Mouse (Mus musculus): ENCODE data around the gene Grhl1. TPM values are rescaled to one million over a fixed set of nuclear protein-coding genes. Genes with fewer than 3 reads are reported as not detected.

Gene Grhl1
- polyA plus RNA-seq, 1 experiment: 0.41 TPM

DNA sequence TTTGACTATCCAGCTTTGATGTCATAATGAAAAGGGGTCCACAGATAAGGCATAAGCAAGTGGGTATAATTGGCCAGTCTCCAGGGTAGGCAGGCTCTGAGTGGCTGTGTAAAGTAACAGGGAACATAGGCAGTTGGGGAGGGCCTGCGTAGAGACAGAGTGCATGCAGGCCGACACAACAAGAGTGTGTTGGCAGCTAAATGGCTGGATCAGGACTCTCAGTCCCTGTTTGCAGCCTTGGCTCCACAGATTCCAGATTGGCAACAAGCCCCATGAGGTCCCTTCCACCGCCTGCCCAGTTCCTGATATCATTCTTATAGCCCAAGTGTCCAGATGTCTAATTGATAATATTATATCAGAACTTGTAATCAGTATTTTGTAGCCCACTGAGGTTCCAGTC is 11.6 kb downstream of the Grhl1 start:
- H3K36me3 ChIP-seq (ENCODE audit: control insufficient read depth, insufficient read depth): no peaks in the 10 kb centered on the region

DNA sequence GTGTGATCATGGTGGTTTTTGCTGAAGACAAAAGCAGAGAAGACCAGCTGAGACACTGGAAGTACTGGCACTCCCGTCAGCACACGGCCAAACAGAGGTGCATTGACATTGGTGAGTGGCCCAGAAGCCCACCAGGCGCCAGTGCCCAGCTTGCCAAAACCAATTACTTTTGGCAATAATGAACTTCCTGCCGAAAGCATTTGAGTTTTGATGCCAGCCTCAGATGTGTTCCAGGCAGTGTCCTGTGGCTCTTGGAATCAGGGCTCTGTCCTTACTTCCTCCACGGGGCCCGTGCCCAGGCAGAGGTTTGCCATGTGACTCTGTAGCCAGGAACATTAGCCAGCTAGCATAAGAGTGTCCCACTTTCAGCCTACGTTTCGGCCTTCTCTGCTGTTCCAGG is 12.8 kb downstream of the Grhl1 start:
- no peak for TF ChIP-seq E2F4 (IDR thresholded peaks at IDR 0.05; ENCODE audit: insufficient read depth)
- no peak for TF ChIP-seq MYOD1 (IDR thresholded peaks at IDR 0.05; ENCODE audit: control insufficient read depth in 1 of 3, insufficient read length in 2 of 3, low read depth in 2 of 3)
- TF ChIP-seq USF1 (IDR thresholded peaks at IDR 0.05; ENCODE audit: low read depth): no peak
- no peak for TF ChIP-seq MYOG (IDR thresholded peaks at IDR 0.05; ENCODE audit: control insufficient read depth in 1 of 3, insufficient read depth in 1 of 3, insufficient read length in 2 of 3, low read depth in 2 of 3)
- no peak for TF ChIP-seq MAX (IDR thresholded peaks at IDR 0.05; ENCODE audit: low read depth)
- TF ChIP-seq SRF (IDR thresholded peaks at IDR 0.05; ENCODE audit: control insufficient read depth, insufficient read length, low read depth): no peak
- no peak for TF ChIP-seq POLR2AphosphoS2 (IDR thresholded peaks at IDR 0.05; ENCODE audit: insufficient read length, low read depth)
- Histone ChIP-seq H3K4me3 (no peak overlapping the region), H3ac (ENCODE audit: control insufficient read depth, insufficient read length) (no peak overlapping the region), H3K27me3 (ENCODE audit: control insufficient read depth, insufficient read depth, insufficient read length) (no peaks in the 10 kb centered on the region), H3K4me2 (ENCODE audit: low read depth) (no peak overlapping the region), H3K79me2 (ENCODE audit: control insufficient read depth, insufficient read depth) (no peaks in the 10 kb centered on the region), H3K36me3 (ENCODE audit: control insufficient read depth, insufficient read depth) (no peaks in the 10 kb centered on the region)

More for the DNA sequence above, 11.6 kb downstream of the Grhl1 start:
- no peak overlapping the region for H3K4me2 ChIP-seq (ENCODE audit: low read depth)
- no peak overlapping the region for H3K4me3 ChIP-seq
- H3ac ChIP-seq (ENCODE audit: control insufficient read depth, insufficient read length): no peak overlapping the region
- no peaks in the 10 kb centered on the region for H3K27me3 ChIP-seq (ENCODE audit: control insufficient read depth, insufficient read depth, insufficient read length)
- no peaks in the 10 kb centered on the region for H3K79me2 ChIP-seq (ENCODE audit: control insufficient read depth, insufficient read depth)
- TF ChIP-seq TCF12 (IDR thresholded peaks at IDR 0.05; ENCODE audit: insufficient read depth, poor library complexity, severe bottlenecking) (no peak), USF1 (IDR thresholded peaks at IDR 0.05; ENCODE audit: low read depth) (no peak), SRF (IDR thresholded peaks at IDR 0.05; ENCODE audit: control insufficient read depth, insufficient read length, low read depth) (no peak), REST (IDR thresholded peaks at IDR 0.05; ENCODE audit: insufficient read depth, insufficient read length) (no peak), MAX (IDR thresholded peaks at IDR 0.05; ENCODE audit: low read depth) (no peak)

DNA sequence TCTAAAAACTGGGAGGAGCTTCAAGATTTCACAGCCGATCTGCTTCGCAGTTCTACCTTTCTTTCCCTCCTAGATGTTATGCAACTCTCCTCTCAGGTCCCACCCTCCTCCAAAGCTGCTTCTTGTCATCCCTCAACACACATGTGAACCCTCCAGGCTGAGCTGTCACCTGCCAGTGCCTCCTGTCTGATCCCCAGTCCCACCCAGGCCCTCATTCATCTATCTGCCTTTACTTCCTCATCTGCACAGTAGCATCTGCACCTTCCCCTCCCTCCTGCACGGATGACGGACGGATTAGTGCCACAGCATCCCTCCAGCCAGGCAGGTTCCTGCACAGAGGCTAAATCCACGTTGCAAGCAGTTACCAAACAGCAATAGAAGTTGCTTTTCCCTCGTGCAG is 14.1 kb downstream of the Grhl1 start:
- no peak overlapping the region for H3K4me3 ChIP-seq
- TF ChIP-seq TCF12 (IDR thresholded peaks at IDR 0.05; ENCODE audit: insufficient read depth, poor library complexity, severe bottlenecking): no peak
- TF ChIP-seq MYOG (IDR thresholded peaks at IDR 0.05; ENCODE audit: control insufficient read depth in 1 of 3, insufficient read depth in 1 of 3, insufficient read length in 2 of 3, low read depth in 2 of 3): no peak
- no peak for TF ChIP-seq TCF3 (IDR thresholded peaks at IDR 0.05; ENCODE audit: insufficient read length, low read depth)
- TF ChIP-seq SRF (IDR thresholded peaks at IDR 0.05; ENCODE audit: control insufficient read depth, insufficient read length, low read depth): no peak
- TF ChIP-seq REST (IDR thresholded peaks at IDR 0.05; ENCODE audit: insufficient read depth, insufficient read length): no peak
- no peak for TF ChIP-seq USF1 (IDR thresholded peaks at IDR 0.05; ENCODE audit: low read depth)
- TF ChIP-seq CEBPB (IDR thresholded peaks at IDR 0.05; ENCODE audit: insufficient read depth, poor library complexity, severe bottlenecking): no peak
- no peak for TF ChIP-seq E2F4 (IDR thresholded peaks at IDR 0.05; ENCODE audit: insufficient read depth)
- no peak for TF ChIP-seq POLR2AphosphoS2 (IDR thresholded peaks at IDR 0.05; ENCODE audit: insufficient read length, low read depth)
- TF ChIP-seq POLR2A (IDR thresholded peaks at IDR 0.05; ENCODE audit: insufficient read length, low read depth): no peak
- no peak for TF ChIP-seq MYOD1 (IDR thresholded peaks at IDR 0.05; ENCODE audit: control insufficient read depth in 1 of 3, insufficient read length in 2 of 3, low read depth in 2 of 3)
- TF ChIP-seq MAX (IDR thresholded peaks at IDR 0.05; ENCODE audit: low read depth): no peak
- no peaks in the 10 kb centered on the region for H3K27me3 ChIP-seq (ENCODE audit: control insufficient read depth, insufficient read depth, insufficient read length)
- no peaks in the 10 kb centered on the region for H3K79me2 ChIP-seq (ENCODE audit: control insufficient read depth, insufficient read depth)
- H3ac ChIP-seq (ENCODE audit: control insufficient read depth, insufficient read length): no peak overlapping the region
- no peaks in the 10 kb centered on the region for H3K36me3 ChIP-seq (ENCODE audit: control insufficient read depth, insufficient read depth)
- no peak overlapping the region for H3K4me2 ChIP-seq (ENCODE audit: low read depth)

DNA sequence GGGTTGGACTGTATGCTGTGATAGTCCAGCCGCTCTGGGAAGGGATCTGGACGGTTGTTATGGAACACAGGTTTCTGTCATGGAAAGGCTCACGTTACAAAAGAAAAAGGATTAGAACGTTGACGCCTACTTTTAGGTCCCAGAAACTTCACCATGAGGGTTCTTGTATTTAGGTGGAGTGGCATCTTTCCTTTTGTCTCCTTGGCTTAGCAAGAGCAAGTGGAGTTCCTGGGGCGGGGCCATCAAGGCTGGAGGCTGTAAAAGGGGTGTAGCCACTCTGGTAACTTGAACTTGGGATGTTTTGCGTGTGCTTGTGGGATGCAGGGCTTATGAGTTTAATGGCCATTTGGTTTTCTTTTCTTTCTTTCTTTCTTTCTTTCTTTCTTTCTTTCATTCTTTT is 18.3 kb downstream of the Grhl1 start:
- Histone ChIP-seq H3ac (ENCODE audit: control insufficient read depth, insufficient read length) (no peak overlapping the region), H3K4me2 (ENCODE audit: low read depth) (no peak overlapping the region), H3K79me2 (ENCODE audit: control insufficient read depth, insufficient read depth) (no peaks in the 10 kb centered on the region), H3K4me3 (no peak overlapping the region), H3K27me3 (ENCODE audit: control insufficient read depth, insufficient read depth, insufficient read length) (no peaks in the 10 kb centered on the region), H3K36me3 (ENCODE audit: control insufficient read depth, insufficient read depth) (no peaks in the 10 kb centered on the region)
- TF ChIP-seq TCF3 (IDR thresholded peaks at IDR 0.05; ENCODE audit: insufficient read length, low read depth) (no peak), POLR2A (IDR thresholded peaks at IDR 0.05; ENCODE audit: insufficient read length, low read depth) (no peak), E2F4 (IDR thresholded peaks at IDR 0.05; ENCODE audit: insufficient read depth) (no peak), REST (IDR thresholded peaks at IDR 0.05; ENCODE audit: insufficient read depth, insufficient read length) (no peak), MYOG (IDR thresholded peaks at IDR 0.05; ENCODE audit: control insufficient read depth in 1 of 3, insufficient read depth in 1 of 3, insufficient read length in 2 of 3, low read depth in 2 of 3) (no peak), MYOD1 (IDR thresholded peaks at IDR 0.05; ENCODE audit: control insufficient read depth in 1 of 3, insufficient read length in 2 of 3, low read depth in 2 of 3) (no peak), POLR2AphosphoS2 (IDR thresholded peaks at IDR 0.05; ENCODE audit: insufficient read length, low read depth) (no peak), TCF12 (IDR thresholded peaks at IDR 0.05; ENCODE audit: insufficient read depth, poor library complexity, severe bottlenecking) (no peak), SRF (IDR thresholded peaks at IDR 0.05; ENCODE audit: control insufficient read depth, insufficient read length, low read depth) (no peak)

DNA sequence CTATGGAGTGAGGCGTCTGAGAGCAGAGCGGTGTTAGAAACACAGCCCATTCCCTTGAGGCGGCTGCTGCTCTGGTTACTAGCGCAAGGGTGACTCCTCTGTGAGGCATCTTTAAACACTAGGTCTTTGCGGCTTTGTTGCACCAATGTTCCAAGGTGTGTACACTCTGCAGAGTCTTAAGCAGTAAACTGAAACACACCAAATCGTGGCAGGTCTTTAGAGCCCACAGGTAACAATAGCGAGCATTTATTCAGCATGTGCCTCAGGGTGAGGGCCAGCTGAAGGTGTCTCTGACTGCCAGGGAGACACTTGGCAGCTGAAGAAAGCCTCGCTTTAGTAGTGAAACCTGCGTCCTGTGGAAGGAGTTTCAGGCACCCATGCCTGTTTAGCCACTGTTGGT is 20.0 kb downstream of the Grhl1 start:
- Histone ChIP-seq H3K4me2 (ENCODE audit: low read depth) (no peak overlapping the region), H3ac (ENCODE audit: control insufficient read depth, insufficient read length) (no peak overlapping the region), H3K79me2 (ENCODE audit: control insufficient read depth, insufficient read depth) (no peaks in the 10 kb centered on the region), H3K4me3 (no peak overlapping the region), H3K36me3 (ENCODE audit: control insufficient read depth, insufficient read depth) (no peaks in the 10 kb centered on the region), H3K27me3 (ENCODE audit: control insufficient read depth, insufficient read depth, insufficient read length) (no peaks in the 10 kb centered on the region)
- TF ChIP-seq MAX (IDR thresholded peaks at IDR 0.05; ENCODE audit: low read depth) (no peak), USF1 (IDR thresholded peaks at IDR 0.05; ENCODE audit: low read depth) (no peak), REST (IDR thresholded peaks at IDR 0.05; ENCODE audit: insufficient read depth, insufficient read length) (no peak), CEBPB (IDR thresholded peaks at IDR 0.05; ENCODE audit: insufficient read depth, poor library complexity, severe bottlenecking) (no peak), POLR2AphosphoS2 (IDR thresholded peaks at IDR 0.05; ENCODE audit: insufficient read length, low read depth) (no peak), TCF12 (IDR thresholded peaks at IDR 0.05; ENCODE audit: insufficient read depth, poor library complexity, severe bottlenecking) (no peak), E2F4 (IDR thresholded peaks at IDR 0.05; ENCODE audit: insufficient read depth) (no peak), SRF (IDR thresholded peaks at IDR 0.05; ENCODE audit: control insufficient read depth, insufficient read length, low read depth) (no peak), POLR2A (IDR thresholded peaks at IDR 0.05; ENCODE audit: insufficient read length, low read depth) (no peak), MYOG (IDR thresholded peaks at IDR 0.05; ENCODE audit: control insufficient read depth in 1 of 3, insufficient read depth in 1 of 3, insufficient read length in 2 of 3, low read depth in 2 of 3) (no peak), MYOD1 (IDR thresholded peaks at IDR 0.05; ENCODE audit: control insufficient read depth in 1 of 3, insufficient read length in 2 of 3, low read depth in 2 of 3) (no peak), TCF3 (IDR thresholded peaks at IDR 0.05; ENCODE audit: insufficient read length, low read depth) (no peak)
